In the genomic region with DNA sequence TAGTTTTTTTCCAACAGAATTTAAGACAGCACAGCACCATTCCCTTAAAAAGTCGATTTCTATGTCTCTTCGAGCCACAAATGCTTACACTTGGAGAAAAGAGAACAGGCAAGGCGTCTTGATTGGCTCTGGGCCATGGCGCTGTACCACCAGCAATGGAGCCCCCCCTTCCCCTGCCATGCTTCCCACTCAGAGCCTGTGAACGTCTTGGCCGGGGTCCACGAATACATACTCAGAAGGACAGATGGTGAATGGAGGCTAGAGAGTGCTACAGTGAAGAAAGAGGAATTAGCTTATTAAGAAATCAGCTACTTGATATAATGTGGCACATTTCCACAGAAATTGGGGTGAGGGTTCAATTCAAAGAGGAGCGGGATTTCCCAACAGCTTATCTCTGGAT, we compare ENCODE assay signal across 9 mouse cellular contexts. TPM values are rescaled to one million over a fixed set of nuclear protein-coding genes. Genes with fewer than 3 reads are reported as not detected.
DNase-seq lines count a peak whose midpoint lies in the region; ATAC-seq and TF ChIP-seq lines count a peak whose summit lies in the region.
"Had no signal": no experiment of that assay in that cellular context is flagged by ENCODE, and none has a peak within 500 bp of the region (broad histone marks: within the 10 kb centered on the region; RNA-seq: fewer than 3 reads in every experiment).

No protein-coding gene starts in this region.

- H3K36me3 ChIP-seq in limb, embryonic 13.5 days, result no peaks in the 10 kb centered on the region
- no peaks in the 10 kb centered on the region for H3K36me3 ChIP-seq in limb, embryonic 10.5 days
- no peaks in the 10 kb centered on the region for H3K36me3 ChIP-seq in embryonic facial prominence, embryonic 14.5 days (ENCODE audit: control insufficient read depth, insufficient read depth, low read length)
- no peaks in the 10 kb centered on the region for H3K36me3 ChIP-seq in midbrain, postnatal 0 days (ENCODE audit: insufficient read depth, low read length)
- no peaks in the 10 kb centered on the region for H3K36me3 ChIP-seq in thymus, adult 2 months (ENCODE audit: control insufficient read depth, insufficient read depth, low read length)
- H3K36me3 ChIP-seq: midbrain, embryonic 12.5 days had no signal

- no peak for TF ChIP-seq CTCF in midbrain, postnatal 0 days (IDR thresholded peaks at IDR 0.05)
- TF ChIP-seq CTCF in thymus, adult 2 months (IDR thresholded peaks at IDR 0.05; ENCODE audit: borderline replicate concordance, control insufficient read depth, extremely low read depth, insufficient read depth, low read length, poor library complexity), result no peak

- H3K4me3 ChIP-seq in limb, embryonic 13.5 days, result no peak overlapping the region
- H3K4me3 ChIP-seq in limb, embryonic 10.5 days, result no peak overlapping the region
- H3K4me3 ChIP-seq in embryonic facial prominence, embryonic 14.5 days (ENCODE audit: low read depth, low read length), result no peak overlapping the region
- H3K4me3 ChIP-seq in midbrain, postnatal 0 days (ENCODE audit: low read depth, low read length), result no peak overlapping the region
- H3K4me3 ChIP-seq in thymus, adult 2 months (ENCODE audit: control insufficient read depth, insufficient read depth, low read length), result no peak overlapping the region
- H3K4me3 ChIP-seq: midbrain, embryonic 12.5 days had no signal

- WGBS in limb, embryonic 13.5 days, result 70% methylated on average over 8 of the region's 8 CpGs
- WGBS in limb, embryonic 10.5 days, result 92% methylated on average over 8 of the region's 8 CpGs
- WGBS in embryonic facial prominence, embryonic 14.5 days, result 44% methylated on average over 8 of the region's 8 CpGs
- WGBS in midbrain, postnatal 0 days, result 56% methylated on average over 8 of the region's 8 CpGs
- WGBS in thymus, adult 2 months, result 72% methylated on average over 8 of the region's 8 CpGs

- ATAC-seq in limb, embryonic 13.5 days (ENCODE audit: low FRiP score, low read depth), result no peak
- ATAC-seq in embryonic facial prominence, embryonic 14.5 days (ENCODE audit: low read depth), result peak; percentile 63; the same call in 1 of the 2 replicates
- ATAC-seq in midbrain, postnatal 0 days (ENCODE audit: low FRiP score), result no peak; the same call in 1 of the 2 replicates

- no peaks in the 10 kb centered on the region for H3K9me3 ChIP-seq in limb, embryonic 13.5 days
- no peaks in the 10 kb centered on the region for H3K9me3 ChIP-seq in limb, embryonic 10.5 days (replicated peaks)
- H3K9me3 ChIP-seq in embryonic facial prominence, embryonic 14.5 days (ENCODE audit: control insufficient read depth, low read length), result no peaks in the 10 kb centered on the region
- no peaks in the 10 kb centered on the region for H3K9me3 ChIP-seq in midbrain, postnatal 0 days (ENCODE audit: low read length)
- H3K9me3 ChIP-seq: midbrain, embryonic 12.5 days had no signal

- peak overlapping the region; percentile 58; the same call in 1 of the 2 replicates for H3K27ac ChIP-seq in limb, embryonic 13.5 days
- no peak overlapping the region for H3K27ac ChIP-seq in limb, embryonic 10.5 days
- peak overlapping the region; percentile 59 for H3K27ac ChIP-seq in embryonic facial prominence, embryonic 14.5 days (replicated peaks; ENCODE audit: low read depth, low read length)
- H3K27ac ChIP-seq in midbrain, postnatal 0 days (ENCODE audit: low read depth, low read length), result no peak overlapping the region
- H3K27ac ChIP-seq in thymus, adult 2 months (ENCODE audit: control insufficient read depth, insufficient read depth, low read length), result no peak overlapping the region
- H3K27ac ChIP-seq: midbrain, embryonic 12.5 days had no signal

- H3K4me2 ChIP-seq in limb, embryonic 13.5 days (replicated peaks), result 0 out of 2 replicates have a peak overlapping the region, but pooled peaks have one; percentile 1
- peak overlapping the region; percentile 13; the same call in 1 of the 2 replicates for H3K4me2 ChIP-seq in embryonic facial prominence, embryonic 14.5 days (ENCODE audit: low read depth, low read length)
- H3K4me2 ChIP-seq in midbrain, postnatal 0 days (ENCODE audit: low read depth, low read length, poor library complexity, severe bottlenecking), result no peak overlapping the region
- H3K4me2 ChIP-seq: midbrain, embryonic 12.5 days had no signal

- H3K4me1 ChIP-seq in limb, embryonic 13.5 days, result peaks cover 18% of the 10 kb centered on the region
- peaks cover 10% of the 10 kb centered on the region for H3K4me1 ChIP-seq in limb, embryonic 10.5 days
- H3K4me1 ChIP-seq in embryonic facial prominence, embryonic 14.5 days (ENCODE audit: control insufficient read depth, insufficient read depth, low read length), result peaks cover 16% of the 10 kb centered on the region
- peaks cover 12% of the 10 kb centered on the region for H3K4me1 ChIP-seq in midbrain, postnatal 0 days (ENCODE audit: insufficient read depth, low read length)
- no peaks in the 10 kb centered on the region for H3K4me1 ChIP-seq in thymus, adult 2 months (replicated peaks; ENCODE audit: control insufficient read depth, insufficient read depth, low read length)

- no peak overlapping the region for H3K9ac ChIP-seq in limb, embryonic 13.5 days
- H3K9ac ChIP-seq in embryonic facial prominence, embryonic 14.5 days (ENCODE audit: low read depth, low read length), result no peak overlapping the region
- H3K9ac ChIP-seq in midbrain, postnatal 0 days (replicated peaks; ENCODE audit: low read length, poor library complexity, severe bottlenecking), result no peak overlapping the region
- H3K9ac ChIP-seq: midbrain, embryonic 12.5 days had no signal

- intact Hi-C loops in heart, postnatal 25 days (cut with DNase I), result no loop called here

- H3K27me3 ChIP-seq in limb, embryonic 13.5 days, result no peaks in the 10 kb centered on the region
- H3K27me3 ChIP-seq in limb, embryonic 10.5 days (ENCODE audit: low read depth, poor library complexity, severe bottlenecking), result no peaks in the 10 kb centered on the region
- no peaks in the 10 kb centered on the region for H3K27me3 ChIP-seq in embryonic facial prominence, embryonic 14.5 days (replicated peaks; ENCODE audit: control insufficient read depth, insufficient read depth, low read length)
- no peaks in the 10 kb centered on the region for H3K27me3 ChIP-seq in midbrain, postnatal 0 days (ENCODE audit: insufficient read depth, low read length)
- H3K27me3 ChIP-seq in thymus, adult 2 months (ENCODE audit: control insufficient read depth, insufficient read depth, low read length), result no peaks in the 10 kb centered on the region
- H3K27me3 ChIP-seq: midbrain, embryonic 12.5 days had no signal

- no peak for TF ChIP-seq POLR2A in thymus, adult 2 months (IDR thresholded peaks at IDR 0.05; ENCODE audit: control insufficient read depth, extremely low read depth, insufficient read depth, low read length, poor library complexity)

- DNase-seq in limb, embryonic 10.5 days (ENCODE audit: low spot score), result no peak
- DNase-seq in embryonic facial prominence, embryonic 14.5 days (ENCODE audit: low spot score), result peak; percentile 91
- DNase-seq in layer of hippocampus, postnatal 25 days (ENCODE audit: extremely low spot score in 1 of 2, low spot score in 1 of 2), result peak; percentile 47 to 69
- DNase-seq in midbrain, postnatal 0 days (ENCODE audit: low spot score), result peak; percentile 92
- no peak for DNase-seq in thymus, adult 2 months
- DNase-seq in spleen, adult 18-20 months, result no peak
- no peak for DNase-seq in heart, postnatal 25 days (ENCODE audit: low spot score)

RNA-seq across cellular contexts. Expression of a gene that starts 41.6 kb away (rescaled TPM):
- 1.8 and 2.3 TPM in 2 replicates for polyA plus RNA-seq in limb, embryonic 13.5 days (2015; fragmentation: Nextera tagmentation; extraction: Ambion mirVana)
- 3.0 and 3.4 TPM in 2 replicates for polyA plus RNA-seq in limb, embryonic 10.5 days (2016; fragmentation: Nextera tagmentation; extraction: Ambion mirVana)
- polyA plus RNA-seq in embryonic facial prominence, embryonic 14.5 days (2014; fragmentation: Nextera tagmentation; extraction: Ambion mirVana), result 1.1 and 1.6 TPM in 2 replicates
- 10 to 100 TPM; 42.9 to 49.0 TPM for total RNA-seq in layer of hippocampus, postnatal 25 days (2021)
- 28.3 TPM in 2 replicates for total RNA-seq in midbrain, postnatal 0 days (2014; rRNA removed)
- 13.7 and 18.3 TPM in 2 replicates for polyA plus RNA-seq in midbrain, postnatal 0 days (2015; fragmentation: Nextera tagmentation; extraction: Ambion mirVana)
- polyA plus RNA-seq in thymus, adult 2 months (2012; rRNA removed), result 0.05 and 0.31 TPM in 2 replicates
- total RNA-seq in heart, postnatal 25 days (2021), result not detected

Comparison
In these comparisons a context has a peak if more than half of its experiments do, and no peak if none do; other contexts are left out.
1. H3K27ac ChIP-seq: peak in limb, embryonic 13.5 days (single experiment) and embryonic facial prominence, embryonic 14.5 days (single experiment); none in limb, embryonic 10.5 days (single experiment), midbrain, postnatal 0 days (single experiment) and thymus, adult 2 months (single experiment).
2. DNase-seq: peak in embryonic facial prominence, embryonic 14.5 days (single experiment), layer of hippocampus, postnatal 25 days (2 of 2) and midbrain, postnatal 0 days (single experiment); none in limb, embryonic 10.5 days (single experiment), thymus, adult 2 months (single experiment), spleen, adult 18-20 months (0 of 2) and heart, postnatal 25 days (single experiment).